Mouse (Mus musculus): ENCODE results near the gene Maneal.

GRCm38 (mm10) chr4:124856294-124856693, 5.7 kb downstream of the Maneal start:
- TF ChIP-seq POLR2A (IDR thresholded peaks at IDR 0.05; ENCODE audit: low read depth, low read length) (no peak), CTCF (conservative IDR thresholded peaks at IDR 0.05; ENCODE audit: insufficient read depth, insufficient read length, low read depth, low read length) (no peak)
